ENCODE assay signal across 10 mouse cellular contexts in the genomic region with DNA sequence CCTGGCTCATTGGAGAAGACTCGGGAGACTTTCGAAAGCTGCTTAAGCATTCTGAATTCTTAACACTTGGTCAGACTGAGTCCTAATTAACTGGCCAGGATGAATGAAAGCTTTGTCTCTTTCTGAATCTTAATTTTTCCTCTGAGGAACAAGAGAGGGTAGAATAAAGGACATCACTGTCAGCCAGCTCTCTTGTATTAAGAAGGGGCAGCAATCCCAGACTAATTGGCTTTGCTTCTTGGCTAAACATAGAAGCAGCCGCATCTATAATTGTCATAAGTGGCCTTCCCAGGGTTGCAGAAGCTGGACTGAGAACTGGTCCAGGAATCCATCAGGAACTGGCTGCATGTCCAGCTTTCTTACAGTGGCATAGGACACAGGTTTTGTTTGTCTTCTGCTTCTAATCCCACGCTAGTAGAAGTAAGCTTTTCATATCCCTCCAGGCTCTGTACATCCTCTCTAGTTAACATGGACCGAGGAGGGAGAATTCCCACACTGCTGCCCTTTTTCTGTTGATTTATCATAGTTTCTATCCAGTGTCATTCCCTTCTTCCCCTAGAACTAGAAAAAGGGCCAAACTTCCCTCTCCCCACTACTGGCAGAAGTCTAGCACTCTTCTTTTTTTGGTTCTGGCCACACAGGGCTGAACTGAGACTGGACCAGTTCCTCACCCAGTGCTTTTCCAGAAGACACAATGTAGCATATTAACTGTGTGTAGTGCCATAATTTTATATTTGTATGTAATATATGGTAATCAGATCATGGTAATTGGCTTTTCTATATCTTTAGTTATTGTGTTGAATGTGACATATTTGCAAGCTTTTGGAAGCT. TPM values are rescaled to one million over a fixed set of nuclear protein-coding genes. Genes with fewer than 3 reads are reported as not detected.
DNase-seq lines count a peak whose midpoint lies in the region; ATAC-seq lines count a peak whose summit lies in the region.
"Had no signal": no experiment of that assay in that cellular context is flagged by ENCODE, and none has a peak within 500 bp of the region (broad histone marks: within the 10 kb centered on the region; RNA-seq: fewer than 3 reads in every experiment).

No protein-coding gene starts in this region.

- no peaks in the 10 kb centered on the region for H3K9me3 ChIP-seq in forebrain, embryonic 13.5 days (replicated peaks)
- H3K9me3 ChIP-seq in hindbrain, embryonic 15.5 days = no peaks in the 10 kb centered on the region

- peaks cover 28% of the 10 kb centered on the region for H3K4me1 ChIP-seq in forebrain, embryonic 13.5 days
- H3K4me1 ChIP-seq in hindbrain, embryonic 15.5 days (replicated peaks) = 0 out of 2 replicates have a peak, but pooled peaks cover 3% of the 10 kb centered on the region

- H3K27me3 ChIP-seq in forebrain, embryonic 13.5 days = no peaks in the 10 kb centered on the region
- no peaks in the 10 kb centered on the region for H3K27me3 ChIP-seq in hindbrain, embryonic 15.5 days

- peak; percentile 95 for ATAC-seq in forebrain, embryonic 13.5 days
- peak; percentile 93 for ATAC-seq in hindbrain, embryonic 15.5 days (ENCODE audit: low FRiP score, low read depth)

- no peak overlapping the region for H3K4me3 ChIP-seq in forebrain, embryonic 13.5 days
- H3K4me3 ChIP-seq in hindbrain, embryonic 15.5 days = no peak overlapping the region

- 5% methylated on average over 5 of the region's 5 CpGs for WGBS in forebrain, embryonic 13.5 days
- WGBS in hindbrain, embryonic 15.5 days = 24% methylated on average over 5 of the region's 5 CpGs

- peak; percentile 68 for DNase-seq in cerebellum, postnatal 10 days
- no peak for DNase-seq in cerebellum, adult 11 months
- DNase-seq in MN1 (ENCODE audit: low spot score) = peak; percentile 29
- DNase-seq in adrenal gland, postnatal 4 days (ENCODE audit: low spot score in 2 of 2) = no peak
- DNase-seq in urinary bladder, adult 18-20 months (ENCODE audit: low spot score in 2 of 2) = no peak
- no peak for DNase-seq in natural killer cell, adult 2 months (ENCODE audit: low spot score in 2 of 2)

- H3K27ac ChIP-seq in forebrain, embryonic 13.5 days = peak overlapping the region; percentile 88
- peak overlapping the region; percentile 57 for H3K27ac ChIP-seq in hindbrain, embryonic 15.5 days (replicated peaks)

- no peak overlapping the region for H3K4me2 ChIP-seq in forebrain, embryonic 13.5 days
- no peak overlapping the region for H3K4me2 ChIP-seq in hindbrain, embryonic 15.5 days

- no peaks in the 10 kb centered on the region for H3K36me3 ChIP-seq in forebrain, embryonic 13.5 days (ENCODE audit: poor library complexity, severe bottlenecking)
- no peaks in the 10 kb centered on the region for H3K36me3 ChIP-seq in hindbrain, embryonic 15.5 days

- no peak overlapping the region for H3K9ac ChIP-seq in forebrain, embryonic 13.5 days
- H3K9ac ChIP-seq in hindbrain, embryonic 15.5 days = no peak overlapping the region

RNA-seq across cellular contexts. Expression of gene Cst3, which starts 14.7 kb away (rescaled TPM):
- 414 and 419 TPM in 2 replicates for polyA plus RNA-seq in forebrain, embryonic 13.5 days (2015; fragmentation: Nextera tagmentation; extraction: Ambion mirVana)
- 672 and 703 TPM in 2 replicates for polyA plus RNA-seq in hindbrain, embryonic 15.5 days (2015; fragmentation: Nextera tagmentation; extraction: Ambion mirVana)
- 100 to 1,000 TPM; 558 to 614 TPM for total RNA-seq in adrenal gland, postnatal 4 days (2021)

RNA-seq across cellular contexts. Expression of gene 9230104L09Rik, which starts 25.4 kb away (rescaled TPM):
- polyA plus RNA-seq in forebrain, embryonic 13.5 days (2015; fragmentation: Nextera tagmentation; extraction: Ambion mirVana) = not detected in 2 replicates
- polyA plus RNA-seq in hindbrain, embryonic 15.5 days (2015; fragmentation: Nextera tagmentation; extraction: Ambion mirVana) = not detected in 2 replicates
- 1 to 10 TPM; 1.6 to 2.0 TPM for total RNA-seq in adrenal gland, postnatal 4 days (2021)
- total RNA-seq: layer of hippocampus, postnatal 14 days had no signal
- polyA plus RNA-seq: C2C12 had no signal

RNA-seq across cellular contexts. Expression of gene Cst9, which starts 55.3 kb away (rescaled TPM):
- polyA plus RNA-seq in forebrain, embryonic 13.5 days (2015; fragmentation: Nextera tagmentation; extraction: Ambion mirVana) = not detected in 2 replicates
- not detected in 2 replicates for polyA plus RNA-seq in hindbrain, embryonic 15.5 days (2015; fragmentation: Nextera tagmentation; extraction: Ambion mirVana)
- total RNA-seq in adrenal gland, postnatal 4 days (2021) = not detected
- total RNA-seq: layer of hippocampus, postnatal 14 days had no signal

Comparison
In these comparisons a context has a peak if more than half of its experiments do, and no peak if none do; other contexts are left out.
1. DNase-seq: peak in cerebellum, postnatal 10 days (2 of 2) and MN1 (single experiment); none in cerebellum, adult 11 months (single experiment), adrenal gland, postnatal 4 days (0 of 2), urinary bladder, adult 18-20 months (0 of 2) and natural killer cell, adult 2 months (0 of 2).